Mouse (Mus musculus) heart, postnatal 0 days (tissue): ENCODE measurements around the gene Ccdc34.

Source experiments
- CTCF ChIP-seq: IDR thresholded peaks from 2 replicates; pipeline ENCODE4 v1.5.1; 2016; ENCODE audit warnings: antibody characterized with exemption, control low read depth, low read depth
- EP300 ChIP-seq: IDR thresholded peaks from 2 replicates; pipeline ENCODE4 v1.6.1; 2016; ENCODE audit warnings: antibody characterized with exemption, low read depth

DNA sequence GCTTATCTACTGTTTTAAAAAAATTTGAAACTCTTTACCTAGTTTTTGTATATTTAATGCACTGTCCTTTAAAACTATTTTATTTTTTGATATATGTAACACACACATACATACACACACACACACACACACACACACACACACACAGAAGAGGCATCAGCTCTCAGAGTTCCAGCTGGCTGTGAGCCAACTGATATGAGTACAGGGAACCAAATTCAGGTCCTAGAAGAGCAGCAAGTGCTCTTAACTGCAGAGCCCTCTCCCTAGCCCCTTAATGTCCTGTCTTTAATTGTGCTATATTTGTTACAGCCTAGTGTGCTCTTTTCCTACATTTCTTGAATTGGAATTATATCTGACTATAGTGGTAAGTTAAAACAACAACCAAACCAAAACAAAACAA is 38.4 kb upstream of the Ccdc34 start:
- TF ChIP-seq EP300 (no peak), CTCF (no peak)
